Mouse (Mus musculus): ENCODE data around the gene Lman1l. TPM values are rescaled to one million over a fixed set of nuclear protein-coding genes. Genes with fewer than 3 reads are reported as not detected.
A peak's percentile ranks its signal among the peaks of the same experiment; 100 is the strongest.

Lman1l gene
- total RNA-seq, 2 experiments from 2014 or later: not detected

DNA sequence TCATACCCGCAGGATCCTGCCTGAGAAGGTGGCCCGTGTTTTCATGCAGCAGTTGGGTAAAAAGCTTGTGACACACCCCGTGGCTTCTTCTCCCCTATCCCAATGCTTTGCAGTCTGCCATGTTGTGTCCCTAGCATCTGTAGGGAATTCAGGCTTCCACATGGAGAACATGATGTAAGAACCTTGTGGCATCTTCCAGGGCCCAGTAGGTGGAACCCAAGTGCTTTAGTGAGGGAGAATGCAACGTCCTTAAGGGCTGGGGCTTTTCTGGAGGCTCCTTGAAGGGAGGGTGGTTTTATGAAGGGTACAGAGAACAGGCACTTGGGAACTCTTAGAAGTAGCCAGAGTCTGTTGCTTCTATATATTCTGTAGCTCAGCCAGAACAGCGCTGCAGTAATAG, 29.8 kb downstream of the Lman1l start:
- peak in 1 of 2 experiments; percentile 37 for DNase-seq (ENCODE audit: low spot score in 2 of 2)

DNA sequence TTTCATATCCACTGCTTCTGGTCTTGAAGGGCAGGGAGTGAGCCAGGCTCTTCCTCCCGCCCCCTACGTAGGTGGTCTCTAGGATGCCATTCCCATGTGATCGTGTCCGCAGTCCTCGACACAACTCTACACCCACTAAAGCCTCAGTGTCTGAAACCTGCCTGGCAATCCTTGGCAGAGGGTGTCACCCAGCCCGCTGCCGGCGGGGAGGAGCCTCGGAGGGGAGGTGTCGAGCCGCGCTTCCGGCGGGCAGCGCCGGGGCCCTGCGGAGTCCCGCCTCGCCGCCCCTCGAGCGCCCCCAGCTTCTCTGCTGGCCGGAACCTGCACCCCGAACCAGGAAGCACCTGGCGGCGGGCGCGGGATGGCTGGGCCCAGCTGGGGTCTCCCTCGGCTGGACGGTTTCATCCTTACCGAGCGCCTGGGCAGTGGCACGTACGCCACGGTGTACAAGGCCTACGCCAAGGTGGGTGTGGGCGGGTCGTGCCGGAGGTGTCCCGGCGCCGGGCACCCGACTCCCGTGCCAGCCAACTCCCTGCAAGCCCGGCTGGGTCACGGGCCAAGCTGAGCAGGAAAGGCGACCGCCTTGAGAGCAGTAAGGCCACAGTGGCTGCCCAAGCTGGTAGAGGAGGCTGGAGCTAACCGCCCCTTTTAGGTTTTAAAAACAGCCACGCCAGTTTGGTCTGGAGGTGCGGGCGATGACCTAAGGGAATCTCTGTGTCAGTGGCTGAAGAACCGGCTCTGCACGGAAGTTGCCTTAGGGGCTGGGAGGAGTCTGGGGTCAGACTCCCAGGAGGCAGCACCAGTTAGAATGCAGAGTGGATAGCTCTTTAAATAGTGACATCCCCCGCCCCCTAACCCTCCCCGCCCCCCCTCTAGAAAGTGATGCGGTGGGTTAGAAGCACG, 31.1 kb downstream of the Lman1l start, which contains the start of gene Ulk3:
Gene Ulk3 (plus strand): TSS at position 229 of the 903 bp plus-strand sequence.
- peak; percentile 65 to 75 for DNase-seq (ENCODE audit: low spot score in 2 of 2)

DNA sequence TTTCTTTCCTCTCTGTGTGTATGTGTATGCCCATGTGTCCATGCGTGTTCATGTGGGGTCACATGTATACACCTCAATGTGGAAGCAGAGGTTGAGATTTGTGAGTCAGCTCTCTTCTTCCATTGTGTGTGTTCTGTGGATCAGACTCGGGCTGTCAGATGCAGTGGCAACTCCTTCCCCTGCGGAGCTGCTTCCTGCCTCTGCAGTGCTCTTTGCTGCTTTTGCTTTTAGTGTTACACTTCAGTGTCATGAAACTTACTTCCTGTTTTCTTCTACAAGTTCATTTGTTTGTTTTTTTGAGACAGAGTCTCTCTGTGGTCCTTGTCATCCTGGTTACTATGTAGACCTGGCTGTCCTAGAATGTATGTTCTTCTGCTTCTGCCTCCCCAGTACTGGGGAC, 35.6 kb downstream of the Lman1l start:
- no peak for DNase-seq (ENCODE audit: low spot score in 2 of 2)

DNA sequence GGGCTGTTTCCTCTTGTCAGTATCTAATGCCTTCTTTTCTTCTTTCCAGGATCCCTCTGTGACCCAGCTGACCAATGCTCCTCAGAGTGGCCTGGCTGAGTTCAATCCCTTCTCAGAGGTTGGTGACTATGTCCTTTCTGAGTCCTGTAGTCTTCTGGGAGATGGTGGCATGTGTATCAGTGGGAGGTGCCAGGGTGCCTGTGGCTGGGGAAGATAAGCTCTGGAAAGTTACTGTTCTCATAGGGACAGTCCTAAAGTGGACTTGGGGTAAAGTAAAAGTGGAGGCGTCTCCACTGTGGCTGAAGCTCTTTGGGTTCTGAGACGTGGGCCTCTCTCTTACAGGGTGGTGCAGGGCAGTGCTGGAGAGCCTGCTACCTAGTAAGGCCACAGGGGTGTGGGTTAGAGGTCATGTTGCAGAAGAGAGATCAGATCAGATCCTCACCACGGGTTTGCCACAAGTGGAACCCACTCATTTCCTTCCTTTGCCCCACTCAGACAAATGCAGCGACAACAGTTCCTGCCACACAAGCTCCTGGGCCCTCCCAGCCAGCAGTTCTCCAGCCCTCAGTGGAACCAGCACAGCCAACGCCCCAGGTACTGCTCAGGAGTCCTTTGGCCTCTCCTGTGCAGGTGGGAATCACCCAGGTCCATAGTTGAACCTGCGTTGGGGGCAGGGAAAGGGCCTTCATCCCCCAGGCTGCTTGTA, 43.3 kb downstream of the Lman1l start:
- DNase-seq (ENCODE audit: low spot score in 2 of 2): no peak

DNA sequence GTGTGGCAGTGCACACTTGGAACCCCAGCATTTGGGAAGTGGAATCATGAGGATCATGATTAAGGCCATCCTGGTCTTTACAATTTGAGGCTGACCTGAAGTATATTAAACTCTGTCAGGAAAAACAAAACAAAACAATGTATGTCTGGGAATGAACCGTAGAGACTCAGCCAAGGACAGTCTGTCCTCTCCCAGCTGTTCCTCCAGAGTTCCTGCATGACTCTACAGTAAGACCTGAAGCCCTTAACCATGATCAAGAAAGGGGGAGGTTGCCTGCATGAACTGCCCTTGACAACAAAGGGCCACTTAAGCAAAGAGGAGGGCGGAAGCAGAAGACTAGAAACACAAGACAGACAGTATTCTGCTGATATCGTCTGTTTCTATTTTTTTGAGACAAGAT, 45.0 kb downstream of the Lman1l start:
- DNase-seq (ENCODE audit: low spot score in 2 of 2): no peak

DNA sequence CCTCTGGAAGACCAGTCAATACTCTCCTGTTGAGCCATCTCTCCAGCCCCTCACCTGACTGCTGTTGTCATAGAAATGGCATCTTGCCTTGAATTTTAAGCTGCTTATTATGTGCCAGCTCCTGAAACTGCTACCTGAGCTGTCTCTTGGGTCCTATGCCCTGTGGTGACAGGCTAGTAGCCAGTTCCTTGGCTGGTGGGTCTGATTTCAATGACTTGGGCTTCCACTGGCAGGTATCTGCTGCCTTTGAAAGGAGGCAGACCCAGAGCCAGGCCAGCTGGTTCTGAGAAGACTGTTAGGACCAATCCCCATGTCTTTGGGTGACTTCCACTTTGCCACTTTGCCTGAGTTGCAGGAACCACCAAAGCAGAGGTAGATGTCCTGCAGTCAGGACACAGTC, 46.2 kb downstream of the Lman1l start:
- no peak for DNase-seq (ENCODE audit: low spot score in 2 of 2)

DNA sequence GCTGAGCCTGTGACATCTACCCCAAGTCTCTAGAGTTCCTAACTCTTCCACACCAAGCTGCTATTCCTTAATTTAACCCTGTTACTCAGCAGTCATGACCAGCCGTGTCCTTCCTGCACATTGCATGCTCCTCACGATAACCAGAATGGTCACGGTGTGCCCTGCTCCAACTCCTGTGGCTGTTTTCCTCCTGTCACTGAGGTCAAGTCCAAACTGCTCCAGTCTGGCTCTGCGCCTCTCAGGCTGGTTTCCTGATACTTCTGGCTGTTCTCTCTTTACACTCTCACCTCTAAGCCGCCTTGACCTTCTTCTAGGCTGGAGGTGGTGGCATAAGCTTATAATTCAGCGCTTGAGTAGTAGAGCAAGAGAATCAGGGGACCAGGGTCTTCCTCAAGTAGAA, 52.1 kb downstream of the Lman1l start:
- no peak for DNase-seq (ENCODE audit: low spot score in 2 of 2)

DNA sequence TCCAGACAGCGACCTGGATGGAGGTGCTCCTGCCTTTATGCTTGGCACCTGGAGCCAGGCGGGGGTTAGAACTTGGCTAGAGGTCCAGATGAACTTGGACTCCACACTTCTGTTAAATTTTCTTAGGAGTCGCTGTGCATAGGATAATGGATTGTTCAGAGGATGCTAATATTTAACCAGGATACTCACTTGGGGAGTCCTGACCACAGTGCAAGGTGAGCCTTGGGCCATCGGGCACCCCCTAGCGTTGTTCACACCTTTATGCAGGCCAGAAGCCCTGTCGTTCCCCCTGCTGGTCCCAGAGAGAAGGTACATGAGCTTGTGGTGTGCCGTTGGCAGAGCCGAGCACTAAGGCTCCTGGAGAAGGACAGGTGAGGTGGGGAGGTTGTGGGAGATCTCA, 53.7 kb downstream of the Lman1l start:
- no peak for DNase-seq (ENCODE audit: low spot score in 2 of 2)

DNA sequence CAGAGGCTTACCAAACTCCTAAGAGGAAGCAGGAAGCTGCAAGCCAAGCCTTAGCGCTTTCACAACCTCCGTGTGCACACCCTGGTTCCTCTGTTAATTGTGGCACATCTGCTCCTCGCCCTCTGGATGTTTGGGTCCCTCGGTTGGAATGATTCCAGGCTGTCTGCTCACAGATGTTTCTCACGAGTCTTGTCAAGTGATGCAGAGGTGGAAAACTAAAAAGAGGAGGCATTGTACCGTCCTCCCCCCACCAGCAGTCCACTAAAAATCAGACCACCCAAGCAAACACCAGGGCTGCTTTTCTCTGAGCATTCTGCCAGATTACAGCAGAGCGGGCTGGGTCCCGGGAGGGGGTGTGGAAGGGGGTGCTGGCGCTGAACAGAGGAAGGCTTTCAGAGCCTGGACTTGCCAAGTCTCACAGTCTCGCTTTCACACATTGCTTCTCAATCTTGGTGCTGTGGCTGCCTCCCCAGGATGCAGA, 54.8 kb downstream of the Lman1l start:
- no peak for DNase-seq (ENCODE audit: low spot score in 2 of 2)

DNA sequence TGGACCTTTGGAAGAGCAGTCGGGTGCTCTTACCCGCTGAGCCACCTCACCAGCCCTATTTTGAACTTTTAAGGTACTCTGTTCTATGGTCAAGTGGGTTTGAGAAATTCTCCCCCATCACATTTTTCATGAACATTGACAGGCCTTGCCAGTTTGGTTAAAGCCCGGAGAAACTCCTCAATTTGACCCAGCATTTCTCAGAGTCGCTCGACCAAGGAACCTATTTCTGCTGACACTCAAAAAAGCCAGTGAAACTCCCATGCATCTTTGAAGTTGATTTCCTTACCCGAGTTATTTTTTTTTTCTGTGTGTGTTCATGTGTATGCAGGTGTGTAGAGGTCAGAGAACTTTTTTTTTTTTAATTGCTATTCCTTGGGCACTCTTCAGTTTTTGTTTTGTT, 56.0 kb downstream of the Lman1l start:
- no peak for DNase-seq (ENCODE audit: low spot score in 2 of 2)

DNA sequence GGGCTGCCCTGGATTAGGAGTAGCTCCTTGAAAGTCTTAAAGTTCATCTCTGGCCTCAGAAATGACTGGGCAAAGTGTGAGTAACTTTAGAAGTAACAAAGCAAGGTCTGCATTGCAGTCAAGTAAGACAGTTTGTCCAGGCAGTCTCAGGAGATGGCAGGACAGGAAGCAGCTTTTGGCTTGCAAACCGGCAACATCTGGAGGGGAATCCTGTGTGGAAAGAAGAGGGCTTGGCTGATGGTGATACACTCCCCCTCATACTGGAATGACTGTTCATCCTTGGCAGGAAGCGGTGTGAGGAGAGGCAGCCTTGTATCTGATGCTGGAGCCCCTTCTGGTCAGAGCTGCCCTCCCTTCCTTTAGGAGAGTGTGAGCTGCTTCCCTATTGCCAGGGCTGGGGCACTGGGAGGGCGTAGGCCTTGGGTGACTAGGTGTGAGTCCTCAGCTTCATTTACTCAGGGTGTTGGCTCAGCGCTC, 57.6 kb downstream of the Lman1l start:
- DNase-seq (ENCODE audit: low spot score in 2 of 2): no peak

DNA sequence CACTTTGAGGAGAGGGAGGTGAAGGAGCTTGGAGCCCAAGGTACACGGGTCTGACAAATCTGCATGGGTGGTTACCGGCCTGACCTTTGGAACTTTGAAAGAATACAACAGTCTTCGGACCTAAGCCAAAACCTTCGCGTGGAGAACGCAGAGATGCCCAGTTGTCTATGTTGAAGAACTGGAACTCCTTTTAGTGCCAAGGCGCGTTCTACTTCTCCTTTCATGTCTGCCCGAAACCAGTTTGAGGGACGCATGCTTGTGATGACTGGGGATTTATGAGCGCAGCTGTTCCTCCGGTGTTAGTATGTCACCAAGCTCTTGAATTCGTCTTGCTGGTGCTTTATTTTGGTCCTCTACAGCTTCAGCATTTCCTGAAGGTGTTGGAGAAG, 58.9 kb downstream of the Lman1l start:
- no peak for DNase-seq (ENCODE audit: low spot score in 2 of 2)

DNA sequence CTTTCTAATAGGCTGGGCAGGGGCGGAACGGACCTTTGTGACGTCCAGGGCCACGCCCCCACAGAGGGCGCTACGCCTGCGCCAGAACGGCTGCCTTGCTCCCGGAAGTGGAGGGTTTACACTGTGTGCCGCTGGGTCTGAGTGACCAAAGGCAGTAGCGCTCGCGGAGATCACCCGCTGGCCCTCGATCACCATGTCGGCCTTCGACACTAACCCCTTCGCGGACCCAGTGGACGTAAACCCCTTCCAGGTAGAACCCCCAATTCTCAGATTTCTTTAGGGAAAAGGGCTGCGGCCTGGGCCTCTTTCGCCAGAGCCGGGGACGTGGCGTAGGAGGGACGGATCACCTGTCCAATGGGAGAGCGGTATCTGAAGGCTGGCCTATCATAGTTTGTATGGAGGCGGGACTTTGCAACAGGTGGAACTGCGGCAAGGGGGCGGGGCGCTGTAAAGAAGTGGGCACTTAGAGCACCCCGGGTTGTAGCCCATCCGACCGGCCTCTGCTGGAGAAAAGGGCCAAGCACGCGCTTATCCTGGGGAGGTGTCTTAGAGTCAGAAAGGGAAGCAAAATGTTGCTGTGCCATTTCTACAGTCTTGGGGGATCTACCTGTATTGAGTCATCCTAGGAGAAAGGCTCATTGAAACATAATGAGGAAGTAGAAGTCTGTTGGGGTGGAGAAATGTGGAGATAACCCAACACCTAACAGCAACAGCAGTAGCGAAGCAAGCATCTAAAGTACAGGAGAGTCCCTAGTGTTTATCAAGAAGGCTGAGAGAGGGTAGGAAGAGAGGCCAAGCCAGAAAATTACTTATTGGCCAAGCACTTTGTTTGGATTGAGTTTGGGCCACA, 59.5 kb downstream of the Lman1l start, which contains the start of gene Scamp2:
Gene Scamp2 (plus strand): TSS at position 83 of the 850 bp plus-strand sequence.
- DNase-seq (ENCODE audit: low spot score in 2 of 2): peak; percentile 92 to 96

DNA sequence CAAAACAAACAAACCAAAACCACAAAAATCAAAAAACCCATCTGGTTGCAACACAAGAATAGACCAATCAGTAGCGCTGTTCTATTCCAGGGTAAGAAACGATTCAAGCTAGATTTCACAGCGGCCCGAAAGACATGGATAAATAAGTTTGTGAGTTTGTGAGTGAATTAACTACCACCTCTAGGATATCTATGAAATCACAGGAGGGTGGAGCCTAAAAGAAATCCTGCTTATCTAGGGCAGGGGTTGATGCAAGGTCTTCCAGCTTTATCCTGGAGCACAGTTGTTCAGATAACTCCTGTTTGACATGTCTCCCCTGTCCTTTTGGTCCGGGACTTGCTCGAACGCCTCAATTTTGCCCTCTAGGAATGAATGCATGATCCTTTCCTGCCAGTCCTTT, 60.3 kb downstream of the Lman1l start:
- no peak for DNase-seq (ENCODE audit: low spot score in 2 of 2)

DNA sequence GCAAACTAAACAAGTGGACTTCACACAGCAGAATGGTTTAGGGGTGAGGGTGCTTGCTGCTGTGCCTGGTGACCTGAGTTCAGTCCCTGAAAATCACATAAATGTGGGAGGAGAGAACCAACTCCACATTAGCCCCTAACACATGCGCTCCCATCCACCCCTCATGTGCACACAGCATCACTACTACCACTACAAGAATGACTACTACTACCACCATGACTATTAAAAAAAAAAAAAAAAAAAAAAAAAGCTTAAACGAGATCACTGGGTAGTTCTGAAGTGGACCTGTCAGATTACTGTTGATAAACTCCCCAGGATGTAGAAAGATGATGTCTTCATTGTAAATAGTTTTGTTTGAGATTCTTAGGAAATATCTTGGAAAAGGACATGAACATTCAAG, 61.0 kb downstream of the Lman1l start:
- no peak for DNase-seq (ENCODE audit: low spot score in 2 of 2)

DNA sequence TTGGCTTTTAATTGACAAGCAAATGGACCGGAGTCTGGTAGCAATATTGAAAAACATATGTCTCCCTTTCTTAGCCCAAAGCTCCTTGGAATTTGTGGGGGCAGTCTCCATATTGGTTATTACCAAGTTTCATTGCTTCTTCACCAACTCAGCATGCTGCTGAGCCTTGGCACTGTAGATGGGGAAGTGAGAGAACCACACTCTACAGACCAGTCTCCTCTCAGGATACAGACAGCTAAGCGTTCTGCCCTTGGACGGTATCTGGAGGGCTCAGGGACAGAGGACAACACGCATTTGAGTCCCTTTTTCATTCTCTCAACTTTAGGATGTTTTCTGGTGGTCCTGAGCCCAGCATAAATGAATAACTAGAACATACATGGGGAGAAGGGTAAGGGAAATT, 61.9 kb downstream of the Lman1l start:
- no peak for DNase-seq (ENCODE audit: low spot score in 2 of 2)

DNA sequence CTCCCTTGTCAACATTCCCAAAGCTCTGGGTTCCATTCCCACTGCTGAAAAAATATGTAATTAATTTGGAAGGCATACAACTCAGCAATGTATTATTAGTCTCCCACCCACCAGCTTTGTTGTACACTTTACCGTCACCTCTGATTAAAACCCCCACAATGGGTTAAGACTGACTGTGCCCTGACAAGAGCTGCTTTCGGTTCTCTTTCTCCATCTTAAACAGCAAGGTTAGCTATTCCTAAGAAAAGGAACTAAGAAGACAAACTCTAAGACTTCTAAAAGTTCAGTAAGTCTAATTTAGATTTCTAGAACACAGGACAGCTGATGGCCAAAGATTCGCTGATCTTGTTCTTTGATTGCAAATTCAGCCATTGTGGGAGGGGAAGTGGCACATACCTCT, 63.4 kb downstream of the Lman1l start:
- DNase-seq (ENCODE audit: low spot score in 2 of 2): no peak
